Mouse (Mus musculus) heart, postnatal 36 days (tissue): ENCODE data around the gene Ly6g6d. TPM values are rescaled to one million over a fixed set of nuclear protein-coding genes. Genes with fewer than 3 reads are reported as not detected.
"Not testable (repeated sequence)": the region's sequence is repeated elsewhere in the genome, so short reads cannot be mapped to it uniquely, and the experiment has no call there.

Experiments used
- DNase-seq, 2 experiments: peaks; one replicate each; pipeline ENCODE4 v3.0.0; 2021 to 2022
- intact Hi-C: fragments of 180-260 bp; cut with DNase I; formaldehyde crosslinking; loops from one replicate; pipeline ENCODE4 v1.15.1; 2025
- total RNA-seq, 2 experiments: library from RNA; stranded (reverse); gene quantifications; 2 replicates each; pipeline ENCODE4 v1.2.3; 2021

Gene Ly6g6d
- total RNA-seq, 2 experiments from 2014 or later, result 0.70 to 0.80 TPM

GRCm38 (mm10) chr17:35051156-35052086 lies 26.4 kb downstream of the Ly6g6d start:
- DNase-seq, result peak; percentile 77 to 80
- intact Hi-C loops, result no loop called here

GRCm38 (mm10) chr17:35050126-35050750 lies 27.6 kb downstream of the Ly6g6d start:
- DNase-seq, result peak; percentile 80 to 84
- intact Hi-C loops, result no loop called here

- intact Hi-C loops, result no loop called here
Measured at GRCm38 (mm10) chr17:35049561-35050016, 28.3 kb downstream of the Ly6g6d start, which contains the start of gene Clic1. Gene Clic1, plus strand, starts transcription at chr17:35049966.

GRCm38 (mm10) chr17:35048932-35049440 lies 28.9 kb downstream of the Ly6g6d start:
- intact Hi-C loops, result no loop called here
- DNase-seq, result no peak

More at GRCm38 (mm10) chr17:35049561-35050016, 28.3 kb downstream of the Ly6g6d start, which contains the start of gene Clic1:
- peak; percentile 62 for DNase-seq

- intact Hi-C loops, result no loop called here
- DNase-seq, result no peak
Measured at GRCm38 (mm10) chr17:35048149-35048931, 29.5 kb downstream of the Ly6g6d start.

GRCm38 (mm10) chr17:35047688-35048087 lies 30.2 kb downstream of the Ly6g6d start:
- intact Hi-C loops, result no loop called here
- DNase-seq, result no peak

- intact Hi-C loops, result loop anchor here (1.0 kb wide), 1 partner anchor 25 kb away; no protein-coding TSS in a partner anchor
- DNase-seq, result peak; percentile 96 to 98
Measured at GRCm38 (mm10) chr17:35046681-35047455, 31.0 kb downstream of the Ly6g6d start, which contains the start of gene Msh5. Gene Msh5, minus strand, starts transcription at chr17:35046745.

- no peak for DNase-seq
Measured at GRCm38 (mm10) chr17:35045807-35046680, 31.8 kb downstream of the Ly6g6d start.

GRCm38 (mm10) chr17:35044904-35045806 lies 32.7 kb downstream of the Ly6g6d start:
- no peak for DNase-seq
- intact Hi-C loops, result no loop called here

More at GRCm38 (mm10) chr17:35045807-35046680, 31.8 kb downstream of the Ly6g6d start:
- intact Hi-C loops, result loop anchor here (1.0 kb wide), 1 partner anchor 24 kb away; no protein-coding TSS in a partner anchor

GRCm38 (mm10) chr17:35043794-35044193 lies 34.1 kb downstream of the Ly6g6d start:
- DNase-seq, result no peak
- intact Hi-C loops, result no loop called here

- DNase-seq, result no peak
- intact Hi-C loops, result no loop called here
Measured at GRCm38 (mm10) chr17:35039121-35039873, 38.6 kb downstream of the Ly6g6d start.

- intact Hi-C loops, result no loop called here
- DNase-seq, result no peak
Measured at GRCm38 (mm10) chr17:35034896-35035295, 43.0 kb downstream of the Ly6g6d start.

GRCm38 (mm10) chr17:35033703-35034102 lies 44.2 kb downstream of the Ly6g6d start:
- DNase-seq, intact Hi-C loops: not testable (repeated sequence)

- intact Hi-C loops, result no loop called here
- no peak for DNase-seq
Measured at GRCm38 (mm10) chr17:35032323-35032870, 45.5 kb downstream of the Ly6g6d start.

GRCm38 (mm10) chr17:35031880-35032279 lies 46.0 kb downstream of the Ly6g6d start:
- DNase-seq, result no peak
- intact Hi-C loops, result no loop called here

- DNase-seq, result no peak
- intact Hi-C loops, result no loop called here
Measured at GRCm38 (mm10) chr17:35031272-35031671, 46.6 kb downstream of the Ly6g6d start.
